Mouse (Mus musculus) frontal cortex, adult 2 months (tissue): ENCODE measurements around the gene Gm8653. TPM values are rescaled to one million over a fixed set of nuclear protein-coding genes. Genes with fewer than 3 reads are reported as not detected.
"Not testable (repeated sequence)": the region's sequence is repeated elsewhere in the genome, so short reads cannot be mapped to it uniquely, and the experiment has no call there.

Source experiments
- DNase-seq, 2 experiments: peaks; one replicate each; pipeline ENCODE4 v3.0.0; 2022; ENCODE audit warnings: low spot score in 1 of 2; ENCODE audit errors: extremely low spot score in 1 of 2
- polyA plus RNA-seq: library from polyadenylated mRNA; depleted of rRNA; stranded (reverse); fragments of >200 nt; gene quantifications from 2 replicates; pipeline ENCODE4 v1.2.3, GENCODE M21; 2012; rRNA removed

The Gm8653 gene
- polyA plus RNA-seq = not detected in 2 replicates

- not testable (repeated sequence) for DNase-seq
Measured at GRCm38 (mm10) chr7:22201164-22201563, at the start of gene Gm8653. TSS of gene Gm8653 (minus strand) at chr7:22201264.

- DNase-seq = not testable (repeated sequence)
Measured at GRCm38 (mm10) chr7:22229384-22229783, 28.3 kb upstream of the Gm8653 start, which contains the start of gene Gm8453. TSS of gene Gm8453 (minus strand) at chr7:22229484.

GRCm38 (mm10) chr7:22189077-22189476, 12.0 kb downstream of the Gm8653 start, which contains the start of gene Vmn1r143:
TSS of gene Vmn1r143 (plus strand) at chr7:22189377.
- DNase-seq = not testable (repeated sequence)

- not testable (repeated sequence) for DNase-seq
Measured at GRCm38 (mm10) chr7:22163935-22164334, 37.1 kb downstream of the Gm8653 start, which contains the start of gene Vmn1r142. TSS of gene Vmn1r142 (minus strand) at chr7:22164035.

Other genes starting within 250 kb of the Gm8653 start
- not detected in 2 replicates for gene Vmn1r137, start 206.7 kb downstream of the Gm8653 start, polyA plus RNA-seq
- not detected in 2 replicates for gene Vmn1r138, start 172.4 kb downstream of the Gm8653 start, polyA plus RNA-seq
- gene Gm6176, start 145.0 kb downstream of the Gm8653 start, polyA plus RNA-seq = not detected in 2 replicates
- gene Vmn1r139, start 132.2 kb downstream of the Gm8653 start, polyA plus RNA-seq = not detected in 2 replicates
- gene Gm16451, start 83.0 kb downstream of the Gm8653 start, polyA plus RNA-seq = not detected in 2 replicates
- not detected in 2 replicates for gene Gm10666, start 66.5 kb downstream of the Gm8653 start, polyA plus RNA-seq
- gene Vmn1r142, start 37.2 kb downstream of the Gm8653 start, polyA plus RNA-seq = not detected in 2 replicates
- gene Vmn1r143, start 11.9 kb downstream of the Gm8653 start, polyA plus RNA-seq = not detected in 2 replicates
- gene Gm8453, start 28.2 kb upstream of the Gm8653 start, polyA plus RNA-seq = not detected in 2 replicates
- gene Gm4187, start 128.5 kb upstream of the Gm8653 start, polyA plus RNA-seq = not detected in 2 replicates
- not detected in 2 replicates for gene Gm8660, start 169.8 kb upstream of the Gm8653 start, polyA plus RNA-seq
- not detected in 2 replicates for gene Vmn1r148, start 212.3 kb upstream of the Gm8653 start, polyA plus RNA-seq
- not detected in 2 replicates for gene Vmn1r149, start 237.0 kb upstream of the Gm8653 start, polyA plus RNA-seq